Mouse (Mus musculus) lung, postnatal 14 days (tissue): ENCODE measurements around the gene March6.

Experiments
- DNase-seq: peaks from one replicate; pipeline ENCODE4 v3.0.0; 2021

March6 gene

DNA sequence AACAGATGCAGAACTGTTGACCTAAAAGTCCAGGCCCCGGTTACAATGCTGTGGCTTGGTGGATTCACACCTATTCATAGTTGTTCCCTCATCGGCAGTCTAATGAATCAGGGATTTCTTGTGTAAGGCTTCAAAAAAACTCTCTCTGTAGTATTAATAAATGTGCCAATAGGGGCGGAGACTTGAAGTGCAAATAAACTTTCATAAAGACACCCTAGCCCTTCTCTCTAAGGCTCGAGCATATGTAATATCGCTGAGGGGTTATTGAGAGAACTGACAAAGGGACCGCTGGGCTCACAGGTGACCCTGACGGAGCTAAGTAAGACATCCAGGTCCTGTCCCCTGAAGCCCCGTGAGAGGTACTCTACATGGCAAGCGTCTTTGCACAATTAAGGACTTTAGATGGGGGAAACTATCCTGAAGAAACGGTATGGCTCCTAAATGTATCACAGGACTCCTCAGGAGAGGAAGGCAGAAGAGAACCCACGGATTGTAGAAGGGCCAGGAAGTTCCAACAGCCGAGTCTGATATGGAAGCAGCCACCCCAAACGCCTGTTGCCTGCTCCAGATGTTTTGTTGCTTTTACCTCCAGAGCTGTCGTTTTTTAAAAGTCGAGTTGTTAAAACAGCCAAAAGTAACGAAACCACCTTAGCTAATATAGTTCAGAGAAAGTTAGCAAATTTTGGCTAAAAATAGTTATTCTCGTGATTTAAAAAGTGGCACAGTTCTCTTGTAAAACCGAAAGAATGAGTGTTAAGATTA lies 78.3 kb downstream of the March6 start:
- no peak for DNase-seq

DNA sequence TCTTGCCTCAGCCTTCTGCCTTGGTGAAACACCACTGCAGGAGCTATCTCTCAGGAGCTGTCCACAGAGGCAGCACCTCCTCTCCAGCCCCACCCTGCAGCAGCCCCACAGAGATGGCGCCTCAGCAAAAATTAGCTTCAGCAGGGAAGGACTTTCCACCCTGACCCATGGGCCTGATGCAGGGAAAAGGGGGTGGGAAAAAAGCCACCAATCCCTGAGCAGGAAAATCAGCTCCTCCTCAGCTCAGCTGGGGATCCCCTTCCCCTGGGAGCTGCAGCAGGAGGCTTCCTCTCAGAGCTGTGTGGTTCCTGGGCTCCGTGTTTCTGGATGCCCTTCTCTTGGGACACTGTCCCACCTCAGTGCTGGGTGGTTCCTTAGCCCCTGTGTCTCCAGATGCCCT lies 81.1 kb downstream of the March6 start:
- no peak for DNase-seq

DNA sequence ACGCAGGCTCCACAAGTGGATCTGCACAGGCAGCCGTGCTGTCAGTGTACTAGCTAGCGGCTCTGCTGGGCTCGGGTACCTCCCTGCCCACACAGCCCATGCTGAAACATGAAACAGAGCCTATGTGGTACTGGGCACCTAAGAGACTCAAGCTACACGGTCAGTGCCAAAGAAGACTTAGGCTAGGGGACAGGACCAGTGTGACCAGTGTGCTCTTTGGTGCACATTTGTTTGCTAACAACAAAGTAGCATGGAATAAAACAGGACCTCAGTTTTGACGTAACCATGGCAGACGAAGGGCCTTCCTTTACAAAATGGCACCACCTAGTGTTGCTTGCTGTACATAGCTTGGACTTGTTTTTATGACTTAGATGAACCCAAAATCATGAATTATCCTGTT lies 83.7 kb downstream of the March6 start:
- DNase-seq, result peak; percentile 61

GRCm38 (mm10) chr15:31442698-31443097 lies 88.2 kb downstream of the March6 start:
- DNase-seq, result no peak

GRCm38 (mm10) chr15:31441996-31442395 lies 88.9 kb downstream of the March6 start:
- no peak for DNase-seq

DNA sequence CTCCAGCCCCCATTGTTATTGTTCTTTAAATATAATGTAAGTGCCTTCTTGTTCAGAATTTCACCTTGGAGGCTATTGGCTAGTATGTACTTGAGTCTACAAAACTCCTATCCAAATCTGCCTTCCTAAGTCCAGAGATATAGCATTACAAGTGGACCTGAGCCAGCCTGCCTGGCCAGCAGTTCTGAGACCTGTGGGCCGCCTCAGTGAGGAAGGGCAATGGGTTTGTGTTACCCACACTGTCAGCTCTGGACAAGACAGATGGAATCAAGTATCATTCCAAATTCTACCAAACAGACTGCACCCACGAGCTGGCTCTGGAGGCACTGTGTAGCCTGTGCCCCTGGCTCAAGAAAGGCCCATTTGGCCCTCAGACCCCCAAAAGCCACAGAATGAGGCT lies 94.0 kb downstream of the March6 start:
- DNase-seq, result no peak

- DNase-seq, result no peak
These were observed 94.8 kb downstream of the March6 start for GRCm38 (mm10) chr15:31436083-31436482.

DNA sequence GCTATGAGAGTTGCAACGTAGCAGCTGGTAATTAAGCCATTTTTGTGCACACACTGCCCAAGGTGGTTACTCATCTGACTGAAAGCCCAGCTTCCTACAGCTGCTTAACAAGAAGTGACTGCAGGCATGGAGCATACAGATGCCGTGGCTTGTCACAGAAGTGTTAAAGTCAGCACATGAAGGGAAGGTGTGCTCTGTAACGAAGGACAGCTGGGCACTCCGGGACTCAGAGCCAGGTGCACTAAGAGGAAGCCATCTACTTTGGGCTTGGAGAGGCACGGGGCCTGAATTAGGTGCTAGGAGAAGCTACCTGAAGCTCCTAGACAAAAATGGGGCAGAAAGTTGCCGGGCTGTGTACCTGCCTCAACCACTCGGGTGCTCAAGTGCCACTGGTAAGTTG lies 97.1 kb downstream of the March6 start:
- DNase-seq, result no peak

DNA sequence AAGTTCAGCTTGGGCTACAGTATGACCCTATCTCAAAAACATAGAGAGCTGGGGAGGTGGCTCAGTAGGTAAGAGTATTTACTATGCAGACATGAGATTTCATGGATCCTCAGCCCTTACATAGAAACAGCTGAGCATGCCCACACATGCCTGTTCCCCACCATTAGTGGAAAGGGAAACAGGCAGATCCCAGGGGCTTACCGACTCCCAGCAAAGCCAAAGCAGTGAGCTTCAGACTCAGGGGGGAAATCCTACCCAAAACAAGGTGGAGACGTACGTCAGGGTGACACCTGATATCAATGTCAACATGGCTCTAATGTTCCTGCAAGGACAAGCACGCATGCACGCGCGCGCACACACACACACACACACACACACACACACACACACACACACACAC lies 99.0 kb downstream of the March6 start:
- DNase-seq, result no peak

DNA sequence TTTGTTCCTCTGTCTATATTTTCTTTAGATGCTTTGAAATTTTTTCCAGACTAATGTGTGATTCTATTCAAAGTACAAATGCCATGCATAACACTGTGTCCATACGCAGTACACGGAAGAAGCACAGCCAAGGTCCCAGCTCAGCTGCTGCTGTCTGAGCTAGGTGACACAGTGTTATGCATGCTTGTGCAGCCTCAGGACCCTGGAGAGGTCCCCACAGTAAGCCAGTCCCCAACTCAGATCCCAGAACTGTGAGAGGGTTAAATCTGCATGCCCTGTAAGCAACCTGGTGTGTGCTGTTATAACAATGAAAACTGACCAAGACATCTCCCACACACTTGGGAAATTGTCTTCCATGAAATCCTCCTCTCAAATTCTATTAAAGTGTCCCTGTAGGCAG lies 100.8 kb downstream of the March6 start:
- DNase-seq, result no peak

- DNase-seq, result no peak
These were observed 101.4 kb downstream of the March6 start for GRCm38 (mm10) chr15:31429429-31429828.

DNA sequence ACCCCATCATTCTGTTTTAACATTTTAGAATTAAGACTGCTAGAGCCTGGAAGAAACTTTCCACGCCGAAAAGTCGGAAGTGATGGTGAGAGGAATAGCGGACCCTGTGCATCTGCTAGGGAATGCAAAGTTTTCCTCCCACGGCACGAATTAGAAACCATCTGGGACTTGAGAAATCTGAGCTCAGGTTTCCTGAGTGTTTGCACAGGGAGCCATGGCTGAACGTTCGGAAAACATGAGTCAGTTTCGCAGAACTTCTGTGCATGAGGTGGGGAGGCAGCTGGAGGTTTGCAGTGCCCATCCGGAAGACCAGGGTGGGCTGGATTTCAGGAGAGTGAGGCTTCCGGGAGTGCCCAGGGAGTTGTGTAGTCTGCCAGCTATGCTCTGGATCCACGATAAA lies 102.3 kb downstream of the March6 start:
- DNase-seq, result no peak

DNA sequence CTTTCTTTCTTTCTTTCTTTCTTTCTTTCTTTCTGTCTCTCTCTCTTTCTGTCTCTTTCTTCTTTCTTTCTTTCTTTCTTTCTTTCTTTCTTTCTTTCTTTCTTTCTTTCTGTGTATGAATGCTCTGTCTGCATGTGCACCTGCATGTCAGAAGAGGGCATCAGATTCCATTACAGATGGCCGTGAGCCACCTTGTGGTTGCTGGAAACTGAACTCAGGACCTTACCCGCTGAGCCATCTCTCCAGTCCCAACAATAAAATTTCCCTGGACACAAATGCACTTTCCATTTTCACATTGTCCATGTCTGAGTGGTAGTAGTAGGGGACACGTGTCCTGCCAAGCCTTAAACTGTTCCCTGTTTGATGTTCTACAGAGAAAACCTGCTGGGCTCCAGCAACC lies 103.5 kb downstream of the March6 start:
- no peak for DNase-seq

DNA sequence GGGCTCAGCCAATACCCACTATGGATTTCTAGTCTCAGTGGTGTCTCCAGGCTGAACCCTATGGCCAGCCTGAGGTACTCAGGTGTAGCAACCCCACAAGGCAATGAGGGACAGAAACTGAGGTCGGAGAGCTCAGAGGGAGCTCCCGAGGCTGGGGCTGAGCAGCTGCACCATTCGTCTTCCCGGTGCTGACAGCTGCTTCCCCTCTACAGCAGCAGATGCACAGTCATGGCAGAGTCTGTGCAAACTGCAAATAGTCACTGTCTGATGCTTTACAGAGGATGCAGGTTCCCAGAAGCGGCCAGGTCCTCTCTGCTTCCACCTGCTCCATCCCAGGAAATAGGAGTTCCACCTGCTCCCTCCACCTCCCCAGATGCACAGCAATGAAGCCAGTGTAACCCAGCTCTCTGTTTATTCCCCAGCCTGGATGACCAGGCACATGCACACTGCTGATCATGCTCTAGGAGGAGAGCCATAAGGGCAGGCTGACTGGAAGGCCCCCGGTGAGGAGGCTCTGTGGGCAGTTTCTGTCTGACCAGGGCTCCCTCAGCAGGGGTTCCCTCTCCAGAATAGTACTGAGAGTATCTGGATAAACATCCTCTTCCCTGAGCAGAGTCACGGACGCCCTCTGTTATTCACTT lies 104.7 kb downstream of the March6 start:
- DNase-seq, result no peak

- DNase-seq, result no peak
These were observed 108.0 kb downstream of the March6 start for GRCm38 (mm10) chr15:31422649-31423369.

- peak; percentile 56 for DNase-seq
These were observed 111.8 kb downstream of the March6 start for GRCm38 (mm10) chr15:31419037-31419436.

- DNase-seq, result no peak
These were observed 112.2 kb downstream of the March6 start for GRCm38 (mm10) chr15:31418686-31419024.

GRCm38 (mm10) chr15:31417796-31418685 lies 112.8 kb downstream of the March6 start:
- peak; percentile 83 for DNase-seq

GRCm38 (mm10) chr15:31417409-31417795 lies 113.5 kb downstream of the March6 start:
- DNase-seq, result no peak

DNA sequence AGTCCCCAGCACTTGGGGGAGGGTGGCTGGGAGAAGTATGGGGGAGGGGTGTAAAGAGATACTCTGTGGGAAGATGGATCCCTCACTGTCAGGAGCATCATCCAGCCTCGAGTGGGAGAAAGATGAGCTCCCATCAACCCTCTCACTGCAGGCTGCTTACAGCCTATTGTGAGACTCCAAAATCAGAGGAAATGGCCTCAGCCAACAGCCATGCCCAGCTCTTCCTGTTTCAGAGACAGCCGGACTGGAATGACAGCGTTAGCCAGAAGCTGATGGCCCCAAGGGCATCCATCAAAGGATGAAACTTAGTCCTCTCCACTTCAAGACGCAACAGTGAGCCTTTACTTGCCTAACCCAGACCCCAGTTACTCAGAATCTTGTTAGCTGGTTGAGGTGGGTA lies 115.7 kb downstream of the March6 start:
- peak; percentile 38 for DNase-seq

- DNase-seq, result no peak
These were observed 116.5 kb downstream of the March6 start for GRCm38 (mm10) chr15:31414179-31414898.

DNA sequence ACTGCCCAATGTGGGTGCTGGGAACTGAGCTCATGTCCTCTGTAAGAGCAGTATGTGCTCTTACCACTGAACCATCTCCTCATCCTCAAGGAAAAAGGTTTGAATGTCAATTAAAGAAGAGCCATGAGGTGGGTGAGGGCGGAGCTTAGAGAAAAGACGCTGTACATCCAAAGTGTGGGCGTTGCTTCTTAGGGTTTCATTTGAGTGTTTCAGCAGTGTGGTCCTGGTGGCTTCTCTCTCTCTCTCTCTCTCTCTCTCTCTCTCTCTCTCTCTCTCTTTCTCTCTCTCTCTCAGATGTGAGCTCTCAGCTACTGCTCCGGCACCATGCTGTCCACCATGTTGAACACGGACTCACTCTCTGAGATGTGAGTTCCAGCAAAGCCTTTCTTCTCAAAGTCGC lies 117.2 kb downstream of the March6 start:
- no peak for DNase-seq
